Comparison of ENCODE assay signal across 18 mouse cellular contexts in the genomic region with DNA sequence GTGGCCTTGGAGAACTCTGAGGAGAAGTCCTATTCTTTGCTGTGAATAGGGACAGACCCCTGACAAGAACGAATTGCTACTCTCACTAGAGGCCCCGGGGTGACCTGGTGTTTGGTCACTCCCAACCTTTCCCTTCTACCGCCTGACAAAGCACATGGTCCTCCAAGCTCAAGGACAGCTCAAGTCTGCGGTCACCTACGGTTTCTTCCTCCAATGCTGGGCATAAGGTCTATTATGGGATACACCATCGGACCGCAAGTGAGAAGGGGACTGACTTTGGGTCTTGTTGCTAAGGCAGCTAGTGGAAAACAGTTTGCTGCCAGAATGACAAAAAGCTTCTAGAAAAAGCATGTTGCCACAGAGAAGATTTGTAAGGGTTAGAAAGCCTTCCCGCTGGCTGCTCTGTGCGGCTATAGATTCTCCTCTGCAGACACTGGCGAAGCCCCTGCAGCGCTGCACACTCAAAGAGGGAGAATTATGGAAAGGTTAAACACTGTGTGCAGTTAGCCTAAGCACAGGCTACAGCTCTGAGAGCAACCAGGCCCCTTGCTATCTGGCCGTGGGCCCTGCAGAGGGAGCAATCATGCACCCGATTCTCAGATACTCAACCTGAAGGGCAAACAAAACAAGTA.
A peak's percentile ranks its signal among the peaks of the same experiment; 100 is the strongest.
DNase-seq lines count a peak whose midpoint lies in the region; ATAC-seq and TF ChIP-seq lines count a peak whose summit lies in the region.
"Had no signal": no experiment of that assay in that cellular context is flagged by ENCODE, and none has a peak within 500 bp of the region (broad histone marks: within the 10 kb centered on the region; RNA-seq: fewer than 3 reads in every experiment).

No protein-coding gene starts in this region.

- DNase-seq in forebrain, postnatal 0 days: peak; percentile 16
- no peak for DNase-seq in forebrain, embryonic 11.5 days (ENCODE audit: low spot score)
- DNase-seq in R1 (ENCODE audit: low read depth, low spot score): peak; percentile 16
- DNase-seq in cerebellum, adult 9-10 months: no peak
- no peak for DNase-seq in frontal cortex, postnatal 10 days (ENCODE audit: low spot score in 2 of 2)
- no peak for DNase-seq in right cerebral cortex, adult 2 months (ENCODE audit: low spot score in 2 of 2)
- DNase-seq: adrenal gland, postnatal 10 days; cerebellum, postnatal 25 days; gastrocnemius, postnatal 10 days; heart, postnatal 14 days; kidney, adult 11 months; kidney, postnatal 36 days; layer of hippocampus, postnatal 36 days; left cerebral cortex, postnatal 4 days had no signal

- ATAC-seq in forebrain, postnatal 0 days: peak; percentile 20; the same call in 1 of the 2 replicates
- no peak for ATAC-seq in forebrain, embryonic 11.5 days (replicated peaks; ENCODE audit: low FRiP score)
- ATAC-seq in hindbrain, embryonic 16.5 days: peak; percentile 80
- ATAC-seq in midbrain, embryonic 16.5 days: peak; percentile 70; the same call in 1 of the 2 replicates
- ATAC-seq: liver, embryonic 12.5 days had no signal

- H3K9ac ChIP-seq in forebrain, postnatal 0 days: no peak overlapping the region
- no peak overlapping the region for H3K9ac ChIP-seq in forebrain, embryonic 11.5 days (ENCODE audit: low read length)
- H3K9ac ChIP-seq in hindbrain, embryonic 16.5 days (ENCODE audit: low read depth, low read length): no peak overlapping the region
- no peak overlapping the region for H3K9ac ChIP-seq in midbrain, embryonic 16.5 days (ENCODE audit: low read depth, low read length)
- H3K9ac ChIP-seq: liver, embryonic 12.5 days; stomach, embryonic 15.5 days had no signal

- 62% methylated on average over 13 of the region's 13 CpGs for WGBS in forebrain, postnatal 0 days
- 76% methylated on average over 13 of the region's 13 CpGs for WGBS in forebrain, embryonic 11.5 days
- WGBS in hindbrain, embryonic 16.5 days: 50% methylated on average over 13 of the region's 13 CpGs
- WGBS in midbrain, embryonic 16.5 days: 57% methylated on average over 13 of the region's 13 CpGs

- no peaks in the 10 kb centered on the region for H3K36me3 ChIP-seq in forebrain, postnatal 0 days (ENCODE audit: insufficient read depth)
- H3K36me3 ChIP-seq in forebrain, embryonic 11.5 days (ENCODE audit: control insufficient read depth, insufficient read depth, low read length): no peaks in the 10 kb centered on the region
- H3K36me3 ChIP-seq in hindbrain, embryonic 16.5 days (ENCODE audit: control insufficient read depth, insufficient read depth, low read length): no peaks in the 10 kb centered on the region
- no peaks in the 10 kb centered on the region for H3K36me3 ChIP-seq in midbrain, embryonic 16.5 days (ENCODE audit: control insufficient read depth, insufficient read depth, low read length)
- H3K36me3 ChIP-seq: liver, embryonic 12.5 days; stomach, embryonic 15.5 days had no signal

- no peak overlapping the region for H3K27ac ChIP-seq in forebrain, postnatal 0 days (ENCODE audit: low read depth, low read length)
- no peak overlapping the region for H3K27ac ChIP-seq in forebrain, embryonic 11.5 days (ENCODE audit: low read depth, low read length)
- peak overlapping the region; percentile 54 for H3K27ac ChIP-seq in hindbrain, embryonic 16.5 days (ENCODE audit: low read depth, low read length)
- peak overlapping the region; percentile 69 for H3K27ac ChIP-seq in midbrain, embryonic 16.5 days (ENCODE audit: low read length)
- H3K27ac ChIP-seq: liver, embryonic 12.5 days; stomach, embryonic 15.5 days had no signal

- no peak overlapping the region for H3K4me2 ChIP-seq in forebrain, postnatal 0 days (ENCODE audit: low read depth)
- no peak overlapping the region for H3K4me2 ChIP-seq in forebrain, embryonic 11.5 days (ENCODE audit: low read depth, low read length, severe bottlenecking)
- H3K4me2 ChIP-seq in hindbrain, embryonic 16.5 days (ENCODE audit: low read length): no peak overlapping the region
- H3K4me2 ChIP-seq in midbrain, embryonic 16.5 days (ENCODE audit: low read length): no peak overlapping the region
- H3K4me2 ChIP-seq: liver, embryonic 12.5 days; stomach, embryonic 15.5 days had no signal

- no peak for TF ChIP-seq CTCF in forebrain, postnatal 0 days (IDR thresholded peaks at IDR 0.05; ENCODE audit: low read depth)

- no peaks in the 10 kb centered on the region for H3K9me3 ChIP-seq in forebrain, postnatal 0 days (ENCODE audit: low read length)
- H3K9me3 ChIP-seq in forebrain, embryonic 11.5 days (ENCODE audit: control insufficient read depth, low read length): no peaks in the 10 kb centered on the region
- no peaks in the 10 kb centered on the region for H3K9me3 ChIP-seq in hindbrain, embryonic 16.5 days (ENCODE audit: control insufficient read depth, low read length)
- no peaks in the 10 kb centered on the region for H3K9me3 ChIP-seq in midbrain, embryonic 16.5 days (replicated peaks; ENCODE audit: control insufficient read depth, low read length, poor library complexity, severe bottlenecking)
- H3K9me3 ChIP-seq: liver, embryonic 12.5 days; stomach, embryonic 15.5 days had no signal

- no peaks in the 10 kb centered on the region for H3K27me3 ChIP-seq in forebrain, postnatal 0 days (ENCODE audit: insufficient read depth, low read length)
- H3K27me3 ChIP-seq in forebrain, embryonic 11.5 days (ENCODE audit: control insufficient read depth, insufficient read depth, low read length): no peaks in the 10 kb centered on the region
- H3K27me3 ChIP-seq in hindbrain, embryonic 16.5 days (replicated peaks; ENCODE audit: control insufficient read depth, insufficient read depth, low read length): no peaks in the 10 kb centered on the region
- no peaks in the 10 kb centered on the region for H3K27me3 ChIP-seq in midbrain, embryonic 16.5 days (ENCODE audit: control insufficient read depth, insufficient read depth, low read depth, low read length)
- H3K27me3 ChIP-seq: stomach, embryonic 15.5 days had no signal

- peaks cover 7% of the 10 kb centered on the region; the same call in 1 of the 2 replicates for H3K4me1 ChIP-seq in forebrain, postnatal 0 days (ENCODE audit: insufficient read depth)
- peaks cover 5% of the 10 kb centered on the region; the same call in 1 of the 2 replicates for H3K4me1 ChIP-seq in forebrain, embryonic 11.5 days (replicated peaks; ENCODE audit: control insufficient read depth, insufficient read depth, low read length)
- peaks cover 10% of the 10 kb centered on the region for H3K4me1 ChIP-seq in hindbrain, embryonic 16.5 days (ENCODE audit: control insufficient read depth, insufficient read depth, low read depth, low read length)
- peaks cover 20% of the 10 kb centered on the region for H3K4me1 ChIP-seq in midbrain, embryonic 16.5 days (ENCODE audit: control insufficient read depth, insufficient read depth, low read length)

- no peak overlapping the region for H3K4me3 ChIP-seq in forebrain, postnatal 0 days (ENCODE audit: low read depth, low read length)
- H3K4me3 ChIP-seq in forebrain, embryonic 11.5 days (ENCODE audit: low read depth, low read length): no peak overlapping the region
- H3K4me3 ChIP-seq in hindbrain, embryonic 16.5 days (ENCODE audit: low read length): no peak overlapping the region
- H3K4me3 ChIP-seq in midbrain, embryonic 16.5 days (ENCODE audit: low read depth, low read length): no peak overlapping the region
- H3K4me3 ChIP-seq: liver, embryonic 12.5 days; stomach, embryonic 15.5 days had no signal

Comparison
In these comparisons a context has a peak if more than half of its experiments do, and no peak if none do; other contexts are left out.
1. DNase-seq: peak in forebrain, postnatal 0 days (single experiment) and R1 (single experiment); none in forebrain, embryonic 11.5 days (single experiment), cerebellum, adult 9-10 months (single experiment), frontal cortex, postnatal 10 days (0 of 2) and right cerebral cortex, adult 2 months (0 of 2).
2. H3K27ac ChIP-seq: peak in hindbrain, embryonic 16.5 days (single experiment) and midbrain, embryonic 16.5 days (single experiment); none in forebrain, postnatal 0 days (single experiment) and forebrain, embryonic 11.5 days (single experiment).